Mouse (Mus musculus): Measurements from ENCODE around the gene Rhbdl1. TPM values are rescaled to one million over a fixed set of nuclear protein-coding genes. Genes with fewer than 3 reads are reported as not detected.

The Rhbdl1 gene
- polyA plus RNA-seq, 1 experiment from 2014 or later: 1.4 TPM

DNA sequence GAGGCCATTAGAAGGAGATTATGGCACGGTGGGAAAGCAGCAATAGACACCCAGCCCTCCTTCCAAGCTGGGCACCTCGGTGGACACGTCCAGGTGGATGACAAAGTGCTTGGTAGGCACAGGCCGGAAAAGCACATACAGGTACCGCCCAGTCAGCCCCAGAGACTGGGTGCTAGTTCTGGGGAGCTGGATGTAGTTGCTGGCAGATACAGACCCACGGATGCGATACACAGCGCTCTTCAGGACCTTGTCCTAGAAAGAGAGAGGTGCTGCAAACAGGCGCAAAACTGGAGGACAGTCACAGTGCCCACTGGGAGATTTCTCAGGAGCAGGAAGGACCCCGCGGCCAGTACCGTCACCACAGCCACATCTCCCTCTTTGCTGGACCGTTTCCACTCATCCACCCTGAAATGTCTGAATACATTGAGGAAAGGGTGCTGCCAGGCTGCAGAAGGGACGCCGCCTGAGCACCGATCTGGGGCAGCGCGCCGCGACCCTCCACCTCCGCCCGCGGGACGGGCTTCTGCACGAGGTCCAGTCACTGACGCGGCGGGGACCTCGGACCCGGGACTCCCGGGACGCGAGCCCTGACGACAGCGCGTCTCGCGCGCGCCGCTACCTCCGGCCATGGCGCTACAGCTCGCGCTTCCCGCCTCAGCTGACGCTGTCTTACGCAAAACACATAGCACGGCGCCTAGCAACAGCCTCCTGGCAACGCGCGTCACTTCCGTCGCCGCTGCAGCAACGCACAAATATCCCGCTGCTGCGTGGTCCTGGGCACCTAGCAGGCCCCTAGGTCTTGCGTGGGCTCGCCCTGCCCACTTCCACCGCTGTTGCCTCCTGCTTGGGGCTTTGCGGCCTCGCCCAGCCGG is 24.0 kb upstream of the Rhbdl1 start, which contains the start of gene Wdr90:
Gene Wdr90 (minus strand): TSS at position 670 of the 872 bp plus-strand sequence.
- no peaks in the 10 kb centered on the region for H3K9me3 ChIP-seq (replicated peaks)
- H3K4me2 ChIP-seq: peak within 1 kb of the TSS; percentile 96
- H3K9ac ChIP-seq: peak within 1 kb of the TSS; percentile 82
- peak; percentile 81 for ATAC-seq (replicated peaks; ENCODE audit: insufficient number of reproducible peaks, insufficient read depth, low FRiP score, low read depth)
- peak within 1 kb of the TSS; percentile 75 for H3K4me3 ChIP-seq
- H3K27ac ChIP-seq: peak within 1 kb of the TSS; percentile 72
- H3K4me1 ChIP-seq (replicated peaks): peaks cover 28% of the 10 kb centered on the region
- no peaks in the 10 kb centered on the region for H3K27me3 ChIP-seq
- H3K36me3 ChIP-seq: peaks cover 15% of the 10 kb centered on the region; the same call in 1 of the 2 replicates
- WGBS: 3% methylated on average over 65 of the region's 65 CpGs

GRCm38 (mm10) chr17:25860229-25860628 is 23.1 kb upstream of the Rhbdl1 start:
- no peaks in the 10 kb centered on the region for H3K27me3 ChIP-seq
- H3K27ac ChIP-seq: no peak overlapping the region
- H3K9me3 ChIP-seq (replicated peaks): no peaks in the 10 kb centered on the region
- H3K4me3 ChIP-seq: no peak overlapping the region
- peaks cover 15% of the 10 kb centered on the region; the same call in 1 of the 2 replicates for H3K36me3 ChIP-seq
- no peak for ATAC-seq (replicated peaks; ENCODE audit: insufficient number of reproducible peaks, insufficient read depth, low FRiP score, low read depth)
- no peak overlapping the region for H3K9ac ChIP-seq
- 83% methylated on average over 6 of the region's 6 CpGs for WGBS
- H3K4me2 ChIP-seq: peak overlapping the region; percentile 96
- H3K4me1 ChIP-seq (replicated peaks): peaks cover 20% of the 10 kb centered on the region

DNA sequence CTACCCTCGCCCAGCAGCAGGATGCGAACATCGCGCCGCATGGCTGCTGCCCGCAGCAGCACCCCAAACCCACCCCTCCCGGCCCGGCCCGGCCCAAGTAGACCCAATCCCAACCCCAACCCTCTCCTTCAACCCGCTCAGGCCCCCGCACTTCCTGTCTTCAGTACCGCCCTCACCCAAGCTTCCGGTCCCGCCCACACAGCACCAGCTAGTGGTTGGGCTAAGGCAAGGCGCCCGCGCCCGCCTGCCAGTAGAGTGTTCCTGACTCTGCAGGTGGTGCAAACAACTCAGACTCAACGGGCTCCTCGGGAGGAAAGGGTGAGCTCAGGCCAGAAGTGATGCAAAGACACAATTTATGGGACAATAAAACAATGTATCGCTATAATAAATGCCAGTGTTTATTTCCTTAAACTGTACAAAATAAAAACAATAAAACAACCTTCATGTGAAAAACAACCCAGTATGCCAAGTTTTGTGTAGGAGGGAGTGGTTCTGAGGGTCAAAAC is 7.4 kb upstream of the Rhbdl1 start, which contains the start of gene Rhot2:
Gene Rhot2 (minus strand): TSS at position 456 of the 506 bp plus-strand sequence.
- ATAC-seq (replicated peaks; ENCODE audit: insufficient number of reproducible peaks, insufficient read depth, low FRiP score, low read depth): peak; percentile 92
- Histone ChIP-seq H3K36me3 (peaks cover 37% of the 10 kb centered on the region), H3K4me3 (peak within 1 kb of the TSS; percentile 95), H3K4me2 (peak within 1 kb of the TSS; percentile 78), H3K9ac (peak within 1 kb of the TSS; percentile 96), H3K4me1 (replicated peaks) (peaks cover 28% of the 10 kb centered on the region), H3K9me3 (replicated peaks) (no peaks in the 10 kb centered on the region), H3K27ac (peak within 1 kb of the TSS; percentile 88), H3K27me3 (no peaks in the 10 kb centered on the region)
- WGBS: 2% methylated on average over 21 of the region's 21 CpGs

DNA sequence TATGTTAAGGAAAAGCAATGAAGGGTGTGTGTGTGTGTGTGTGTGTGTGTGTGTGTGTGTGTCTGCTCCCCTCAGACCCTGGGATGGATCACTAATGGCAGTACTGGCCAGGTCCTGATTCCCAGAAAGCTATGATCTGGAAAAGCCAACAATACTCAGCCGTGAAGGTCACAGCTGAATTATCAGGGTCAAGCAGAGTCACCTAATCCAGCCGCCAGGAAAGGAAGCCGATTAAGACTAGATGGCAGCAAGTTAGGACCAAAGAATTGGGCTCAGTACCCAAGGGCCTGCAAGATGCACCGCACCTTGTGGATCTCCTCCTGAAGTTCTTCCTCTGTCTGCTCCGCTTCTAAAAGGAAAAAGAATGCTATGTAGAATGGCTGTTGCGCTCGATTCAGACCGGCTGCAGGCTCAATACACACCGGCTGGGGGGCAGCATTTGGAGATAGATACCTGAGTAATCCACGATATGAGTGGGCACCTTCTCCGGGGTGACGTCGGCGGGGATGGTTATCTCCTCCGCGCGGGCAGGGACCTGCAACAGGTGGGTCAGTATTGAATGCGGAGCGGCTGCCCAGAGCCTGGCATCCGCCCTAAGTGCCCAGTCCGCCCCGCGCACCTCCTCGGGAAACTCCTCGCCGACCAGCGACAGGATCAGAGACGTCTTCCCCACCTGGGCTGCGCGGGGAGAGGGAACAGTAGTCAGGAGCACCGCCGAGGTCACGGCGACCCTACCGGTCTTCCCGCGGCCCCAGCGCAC is 6.7 kb upstream of the Rhbdl1 start:
- Histone ChIP-seq H3K36me3 (peaks cover 42% of the 10 kb centered on the region), H3K4me2 (peak overlapping the region; percentile 78), H3K27me3 (no peaks in the 10 kb centered on the region), H3K9me3 (replicated peaks) (no peaks in the 10 kb centered on the region), H3K4me3 (peak overlapping the region; percentile 95), H3K27ac (peak overlapping the region; percentile 88), H3K4me1 (replicated peaks) (peaks cover 29% of the 10 kb centered on the region), H3K9ac (peak overlapping the region; percentile 96)
- ATAC-seq (replicated peaks; ENCODE audit: insufficient number of reproducible peaks, insufficient read depth, low FRiP score, low read depth): peak; percentile 8; the same call in 1 of the 2 replicates
- WGBS: 1% methylated on average over 38 of the region's 38 CpGs

GRCm38 (mm10) chr17:25843122-25843521 is 6.0 kb upstream of the Rhbdl1 start:
- peak overlapping the region; percentile 88; the same call in 1 of the 2 replicates for H3K27ac ChIP-seq
- H3K4me1 ChIP-seq (replicated peaks): peaks cover 32% of the 10 kb centered on the region
- H3K4me2 ChIP-seq: peak overlapping the region; percentile 78
- H3K9me3 ChIP-seq (replicated peaks): no peaks in the 10 kb centered on the region
- ATAC-seq (replicated peaks; ENCODE audit: insufficient number of reproducible peaks, insufficient read depth, low FRiP score, low read depth): no peak
- no peaks in the 10 kb centered on the region for H3K27me3 ChIP-seq
- H3K36me3 ChIP-seq: peaks cover 40% of the 10 kb centered on the region
- 87% methylated on average over 4 of the region's 4 CpGs for WGBS
- peak overlapping the region; percentile 95 for H3K4me3 ChIP-seq
- peak overlapping the region; percentile 96 for H3K9ac ChIP-seq

- no peak overlapping the region for H3K4me3 ChIP-seq
- no peak overlapping the region for H3K4me2 ChIP-seq
- peaks cover 40% of the 10 kb centered on the region for H3K36me3 ChIP-seq
- peaks cover 38% of the 10 kb centered on the region for H3K4me1 ChIP-seq (replicated peaks)
- H3K27ac ChIP-seq: no peak overlapping the region
- no peaks in the 10 kb centered on the region for H3K27me3 ChIP-seq
- WGBS: 81% methylated on average over 3 of the region's 3 CpGs
- H3K9ac ChIP-seq: no peak overlapping the region
- no peaks in the 10 kb centered on the region for H3K9me3 ChIP-seq (replicated peaks)
- ATAC-seq (replicated peaks; ENCODE audit: insufficient number of reproducible peaks, insufficient read depth, low FRiP score, low read depth): no peak
Measured at GRCm38 (mm10) chr17:25842509-25842908, 5.4 kb upstream of the Rhbdl1 start.

DNA sequence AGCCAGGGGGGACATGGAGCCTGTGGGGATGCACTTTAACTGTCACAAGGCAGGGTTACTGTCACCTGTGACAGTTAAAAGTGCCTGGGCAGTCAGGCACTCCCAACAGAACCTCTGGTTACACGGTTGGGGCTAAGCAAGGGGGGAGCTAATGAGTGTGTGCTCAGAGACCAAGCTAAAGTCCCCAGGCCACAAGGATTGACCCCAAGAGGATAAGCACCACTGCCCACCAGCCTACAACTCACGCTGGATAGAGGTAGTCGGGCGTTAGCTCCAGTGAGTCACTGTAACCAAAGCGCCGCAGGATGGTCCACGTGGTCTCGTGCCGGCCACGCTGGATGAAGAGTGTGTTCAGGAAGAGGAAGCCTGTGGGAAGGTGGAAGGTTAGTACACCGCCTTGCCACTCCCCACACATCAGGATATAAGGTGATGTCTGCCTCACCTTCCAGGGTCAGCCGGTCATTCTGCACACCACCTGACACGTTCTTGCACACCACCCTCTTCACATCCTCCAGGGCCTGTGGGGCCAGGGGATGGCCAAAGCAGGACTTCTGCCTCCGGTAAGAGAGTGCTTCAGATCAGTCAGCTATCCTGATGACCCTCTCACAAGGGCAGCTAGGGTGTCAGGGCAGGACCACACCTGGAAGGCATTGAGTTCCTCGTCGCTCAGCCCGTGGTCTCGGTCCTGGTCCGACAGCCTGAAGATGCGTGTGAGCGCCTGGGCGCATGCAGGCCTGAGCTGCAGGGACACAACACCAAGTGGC is 4.2 kb upstream of the Rhbdl1 start, which contains the start of gene Gm20683:
Gene Gm20683 (minus strand): TSS at position 647 of the 764 bp plus-strand sequence.
- H3K4me1 ChIP-seq (replicated peaks): peaks cover 50% of the 10 kb centered on the region
- 93% methylated on average over 22 of the region's 22 CpGs for WGBS

GRCm38 (mm10) chr17:25840519-25840918 is 3.4 kb upstream of the Rhbdl1 start:
- Histone ChIP-seq H3K4me3 (no peak overlapping the region), H3K4me2 (no peak overlapping the region), H3K9ac (no peak overlapping the region), H3K27ac (no peak overlapping the region), H3K9me3 (replicated peaks) (no peaks in the 10 kb centered on the region), H3K27me3 (no peaks in the 10 kb centered on the region), H3K4me1 (replicated peaks) (peaks cover 58% of the 10 kb centered on the region), H3K36me3 (peaks cover 40% of the 10 kb centered on the region)
- 94% methylated on average over 6 of the region's 6 CpGs for WGBS
- no peak for ATAC-seq (replicated peaks; ENCODE audit: insufficient number of reproducible peaks, insufficient read depth, low FRiP score, low read depth)

More for the DNA sequence above, 4.2 kb upstream of the Rhbdl1 start, which contains the start of gene Gm20683:
- H3K27me3 ChIP-seq: no peaks in the 10 kb centered on the region
- H3K4me3 ChIP-seq: no peak within 1 kb of the TSS
- H3K36me3 ChIP-seq: peaks cover 40% of the 10 kb centered on the region
- no peak within 1 kb of the TSS for H3K9ac ChIP-seq
- no peaks in the 10 kb centered on the region for H3K9me3 ChIP-seq (replicated peaks)
- no peak for ATAC-seq (replicated peaks; ENCODE audit: insufficient number of reproducible peaks, insufficient read depth, low FRiP score, low read depth)
- H3K4me2 ChIP-seq: no peak within 1 kb of the TSS
- no peak within 1 kb of the TSS for H3K27ac ChIP-seq

DNA sequence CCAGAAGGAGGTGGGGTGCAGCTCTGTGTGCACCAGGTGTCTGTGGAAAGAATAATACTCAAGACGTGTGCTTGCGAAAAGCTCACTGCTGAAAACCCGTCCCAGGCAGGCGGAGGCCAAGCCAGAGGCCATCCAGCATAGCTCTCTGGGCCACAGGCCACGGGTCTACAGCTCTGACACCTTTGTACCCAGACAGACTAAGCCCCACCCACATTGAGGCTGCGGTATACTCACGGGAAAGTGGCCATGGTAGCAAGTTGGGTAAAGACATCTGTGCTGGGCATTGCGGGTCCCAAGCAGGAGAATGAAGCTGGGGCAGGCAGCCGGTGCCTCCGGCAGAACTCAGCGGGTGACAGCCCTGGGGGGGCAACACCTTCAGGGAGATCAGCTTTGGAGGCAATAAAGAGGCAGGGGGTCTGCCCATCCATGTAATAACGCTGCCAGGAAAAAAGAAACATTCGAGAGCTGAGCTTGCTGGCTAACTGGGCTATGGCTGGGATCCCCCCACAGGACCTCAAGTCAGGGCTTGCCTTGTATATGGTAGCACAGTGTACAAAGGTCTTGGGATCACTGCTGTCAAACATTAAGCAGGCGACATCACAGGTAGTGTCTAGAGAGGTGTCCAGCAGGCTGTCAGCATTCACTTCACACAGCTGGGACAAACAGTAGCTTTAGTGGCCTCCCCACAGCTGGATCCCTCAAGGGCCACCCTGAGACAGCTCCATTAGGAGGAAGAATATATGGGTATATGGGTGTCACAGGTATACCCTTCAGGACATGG is 2.5 kb upstream of the Rhbdl1 start:
- Histone ChIP-seq H3K4me1 (replicated peaks) (peaks cover 61% of the 10 kb centered on the region), H3K4me3 (no peak overlapping the region), H3K9me3 (replicated peaks) (no peaks in the 10 kb centered on the region), H3K36me3 (peaks cover 46% of the 10 kb centered on the region), H3K4me2 (no peak overlapping the region), H3K9ac (no peak overlapping the region), H3K27ac (no peak overlapping the region), H3K27me3 (no peaks in the 10 kb centered on the region)
- ATAC-seq (replicated peaks; ENCODE audit: insufficient number of reproducible peaks, insufficient read depth, low FRiP score, low read depth): no peak
- WGBS: 86% methylated on average over 14 of the region's 14 CpGs

- Histone ChIP-seq H3K4me3 (no peak overlapping the region), H3K9ac (no peak overlapping the region), H3K4me1 (replicated peaks) (peaks cover 66% of the 10 kb centered on the region), H3K4me2 (no peak overlapping the region), H3K9me3 (replicated peaks) (no peaks in the 10 kb centered on the region), H3K36me3 (peaks cover 46% of the 10 kb centered on the region), H3K27me3 (no peaks in the 10 kb centered on the region), H3K27ac (no peak overlapping the region)
- no peak for ATAC-seq (replicated peaks; ENCODE audit: insufficient number of reproducible peaks, insufficient read depth, low FRiP score, low read depth)
- 75% methylated on average over 4 of the region's 4 CpGs for WGBS
Measured at GRCm38 (mm10) chr17:25838904-25839303, 1.8 kb upstream of the Rhbdl1 start.

All from heart, embryonic 15.5 days (tissue).